Mouse (Mus musculus): ENCODE results near the gene Cacna1e.

- TF ChIP-seq TAL1 (conservative IDR thresholded peaks at IDR 0.05; ENCODE audit: low read depth, low read length) (no peak), POLR2AphosphoS5 (IDR thresholded peaks at IDR 0.05; ENCODE audit: insufficient replicate concordance, low read depth, low read length) (no peak), CTCF (IDR thresholded peaks at IDR 0.05; ENCODE audit: low read depth, low read length) (no peak), GATA1 (IDR thresholded peaks at IDR 0.05; ENCODE audit: borderline replicate concordance, low read length) (no peak), GATA2 (IDR thresholded peaks at IDR 0.05; ENCODE audit: borderline replicate concordance, low read depth, low read length) (no peak)
Measured at GRCm38 (mm10) chr1:154467265-154467664, 417.0 kb downstream of the Cacna1e start.
